Mouse (Mus musculus): ENCODE measurements around the gene Midn.

The Midn gene

DNA sequence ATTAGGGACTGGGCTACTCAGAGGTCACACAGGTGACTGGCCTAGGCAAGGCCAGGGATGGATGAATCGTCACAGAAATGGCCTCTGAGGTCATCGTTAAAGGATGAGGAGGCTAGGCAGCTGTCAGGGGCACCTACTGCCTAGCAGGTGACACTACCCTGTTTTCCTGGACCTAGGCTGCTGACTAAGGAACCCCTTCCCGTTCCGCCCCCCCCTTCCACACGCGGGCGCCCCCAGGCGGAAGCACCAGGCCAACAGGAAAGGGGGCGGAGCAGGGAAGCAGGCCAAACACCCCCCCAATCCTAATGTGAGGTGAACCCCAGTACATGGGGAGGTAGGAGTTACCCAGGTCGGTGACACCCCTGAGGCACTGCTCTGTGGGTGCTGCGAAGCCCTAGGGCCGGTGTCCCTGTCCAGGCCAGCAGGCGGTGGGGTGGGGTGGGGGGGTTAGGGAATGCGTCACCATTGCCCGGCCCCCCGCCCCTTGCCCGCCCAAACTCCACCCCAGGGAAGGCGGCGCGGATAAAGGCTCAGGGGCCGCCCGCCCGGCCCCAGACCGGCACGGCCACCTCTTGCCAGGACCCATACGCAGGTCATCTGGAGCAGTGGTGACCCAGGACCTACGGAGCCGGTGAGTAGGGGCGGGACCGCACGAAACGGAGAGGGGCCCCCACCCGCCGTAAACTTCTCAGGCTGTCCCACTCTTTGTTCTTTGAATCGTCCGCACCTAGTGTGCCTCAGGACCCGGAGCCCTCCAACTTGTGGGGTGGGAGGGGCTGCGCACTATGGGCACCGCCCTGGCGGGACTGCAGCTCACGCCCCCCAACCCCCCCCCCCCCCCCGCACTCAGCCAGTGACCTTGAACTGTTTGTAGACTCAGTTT is at the start of gene Midn:
Gene Midn (plus strand): TSS at position 554 of the 883 bp plus-strand sequence.
- in situ Hi-C loops (cut with MboI; ENCODE audit: low sequenced_read_pairs), result loop anchor here (10.0 kb wide), 1 partner anchor 163 kb away; the partner anchor contains the start of genes Cnn2 and Tmem259

DNA sequence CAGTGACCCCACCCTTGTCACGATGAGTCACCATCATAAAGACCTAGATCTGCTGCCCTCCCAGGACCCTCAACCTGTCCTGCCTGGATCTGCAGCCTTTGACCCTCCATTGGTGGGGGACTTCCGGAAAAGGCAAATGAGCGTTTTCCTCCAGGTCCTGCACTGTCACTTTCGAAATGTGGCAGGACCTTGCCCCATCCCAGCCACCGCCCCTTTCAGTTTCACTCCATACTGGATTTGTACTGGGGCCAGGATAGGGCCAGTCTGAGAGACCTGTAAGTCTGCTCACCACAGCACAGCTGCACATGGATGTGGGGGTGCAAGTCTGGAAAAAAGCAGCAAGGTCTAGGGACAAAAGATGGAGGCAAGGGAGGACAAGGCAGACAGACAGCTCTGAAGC is 49.4 kb upstream of the Midn start:
- in situ Hi-C loops (cut with MboI; ENCODE audit: low sequenced_read_pairs), result no loop called here

DNA sequence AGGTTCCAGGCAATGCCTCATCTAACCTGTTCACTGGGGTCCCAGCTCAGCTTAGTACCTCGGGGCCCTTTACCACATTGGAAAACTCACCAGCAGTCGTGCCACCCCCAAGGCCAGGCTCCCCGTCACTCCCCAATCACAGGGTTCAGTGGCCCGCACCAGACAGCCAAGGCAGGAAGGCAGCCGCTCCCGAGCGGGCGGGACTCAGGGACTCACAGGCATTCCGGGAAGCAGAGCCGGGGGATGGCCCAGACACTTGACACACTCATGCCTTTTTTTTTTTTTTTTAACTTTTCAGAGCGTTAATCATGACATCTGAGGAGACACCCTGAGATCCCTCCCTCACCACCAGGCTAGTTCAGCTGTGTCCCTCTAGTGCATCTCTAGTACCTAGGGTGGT is 47.1 kb upstream of the Midn start:
- in situ Hi-C loops (cut with MboI; ENCODE audit: low sequenced_read_pairs), result no loop called here

DNA sequence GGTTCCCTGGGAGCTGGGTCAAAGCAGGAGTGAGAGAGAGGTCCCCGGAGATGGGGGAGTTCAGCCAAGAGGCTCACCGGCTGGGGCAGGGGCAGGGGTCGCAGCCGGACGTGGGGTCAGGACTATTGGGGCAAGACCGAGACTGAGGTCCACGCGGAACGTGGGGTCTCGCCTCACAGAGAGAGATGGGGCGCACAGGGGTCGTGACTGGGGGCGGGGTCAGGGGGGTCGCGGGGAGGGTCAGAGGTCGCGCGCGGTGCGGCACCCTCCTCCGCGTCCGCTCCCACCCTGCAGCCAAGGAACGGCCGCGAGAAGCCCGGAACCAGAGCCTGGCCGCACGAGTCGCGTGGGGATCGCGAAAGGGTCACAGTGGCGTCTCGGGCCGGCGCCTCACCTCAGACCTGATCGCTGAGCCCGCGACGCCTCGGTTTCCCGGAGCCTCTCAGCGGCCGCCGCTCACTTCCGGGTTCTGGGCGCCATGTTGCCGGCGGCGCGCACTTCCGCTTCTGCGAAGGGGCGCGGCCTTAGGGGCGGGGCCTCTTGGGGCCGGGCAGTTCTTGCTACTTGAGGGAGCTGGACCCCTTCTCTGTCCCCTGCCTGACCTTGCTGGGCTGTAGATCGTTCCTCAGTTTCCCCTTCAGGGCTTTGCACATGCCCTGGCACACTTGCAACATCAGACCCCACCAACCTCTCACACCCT is 45.7 kb upstream of the Midn start:
- in situ Hi-C loops (cut with MboI; ENCODE audit: low sequenced_read_pairs), result no loop called here

DNA sequence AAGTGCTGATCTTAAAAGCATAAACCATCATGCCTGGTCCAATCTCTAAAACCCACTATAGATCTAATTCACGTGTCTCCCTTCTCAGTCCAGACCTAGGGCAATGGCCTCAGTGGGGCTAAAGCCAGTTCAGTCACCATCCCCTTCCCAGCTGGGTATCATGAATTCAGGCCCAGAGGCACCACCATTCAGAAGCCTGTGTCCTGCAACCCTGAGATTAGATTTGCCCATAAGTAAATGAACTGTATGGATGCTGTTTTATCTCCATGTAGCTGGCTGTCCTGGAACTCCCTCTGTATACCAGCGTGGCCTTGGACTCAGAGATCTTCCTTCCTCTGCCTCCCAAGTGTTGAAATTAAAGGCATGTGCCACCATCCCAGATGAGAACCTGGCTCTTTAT is 45.0 kb upstream of the Midn start:
- in situ Hi-C loops (cut with MboI; ENCODE audit: low sequenced_read_pairs), result no loop called here

DNA sequence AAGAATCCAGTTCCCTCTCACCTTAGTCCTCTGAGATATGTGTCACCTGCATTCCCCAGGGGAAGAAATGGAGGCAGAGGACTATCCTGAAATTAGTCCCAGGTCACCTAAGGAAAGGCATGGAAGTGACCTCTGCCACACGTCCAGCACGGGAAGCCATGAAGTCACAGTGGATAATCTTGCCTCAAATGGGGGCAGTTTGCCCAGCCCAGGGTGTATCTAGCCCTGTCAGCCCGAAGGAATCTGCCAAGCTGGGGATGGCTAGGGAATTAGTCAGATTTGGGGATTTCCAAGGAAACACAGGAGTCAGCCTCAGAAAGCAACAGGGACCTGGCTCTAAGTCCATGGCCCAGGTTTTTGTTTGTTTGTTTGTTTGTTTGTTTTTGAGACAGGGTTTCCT is 43.9 kb upstream of the Midn start:
- in situ Hi-C loops (cut with MboI; ENCODE audit: low sequenced_read_pairs), result no loop called here

DNA sequence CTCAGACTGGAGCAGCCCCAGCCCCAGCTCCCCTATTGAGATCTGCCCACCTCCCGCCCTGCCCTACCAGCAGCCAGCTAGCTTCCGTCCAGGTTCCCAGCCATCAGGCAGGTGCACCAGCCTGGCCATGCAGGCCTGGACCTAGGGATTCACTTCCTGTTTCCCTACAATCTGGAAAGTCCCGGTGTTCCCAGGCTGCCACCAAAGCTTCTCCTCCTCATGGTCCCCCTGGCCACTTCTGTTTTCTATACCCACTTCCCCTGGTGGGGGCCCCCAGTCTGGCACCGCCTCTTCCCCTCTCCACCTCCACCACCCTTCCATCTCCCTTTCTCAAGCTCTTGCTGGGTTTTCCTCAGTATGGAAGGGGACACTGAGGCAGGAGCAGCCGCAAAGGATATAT is 42.6 kb upstream of the Midn start, which contains the start of gene Sbno2:
Gene Sbno2 (minus strand): TSS at position 112 of the 400 bp plus-strand sequence.
- in situ Hi-C loops (cut with MboI; ENCODE audit: low sequenced_read_pairs), result no loop called here

DNA sequence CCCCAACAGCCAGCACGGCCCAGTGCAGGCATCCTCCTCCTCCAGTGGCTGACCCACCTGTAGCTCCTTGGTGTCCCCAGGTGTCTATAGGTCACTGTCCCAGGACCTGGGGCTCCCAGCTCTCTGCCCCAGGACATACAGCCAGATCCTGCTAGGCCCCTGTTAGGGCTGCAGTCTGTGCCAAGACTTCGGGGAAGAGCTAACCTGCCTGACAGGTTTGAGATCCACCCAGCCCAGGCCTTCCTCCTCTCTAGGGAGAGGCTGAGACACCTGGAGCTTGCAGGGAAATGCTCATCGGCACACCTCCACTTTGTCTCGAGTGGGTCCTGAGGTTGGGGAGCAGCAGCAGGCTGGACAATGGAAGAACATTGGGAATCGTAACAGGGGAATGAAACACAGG is 42.1 kb upstream of the Midn start:
- in situ Hi-C loops (cut with MboI; ENCODE audit: low sequenced_read_pairs), result no loop called here

DNA sequence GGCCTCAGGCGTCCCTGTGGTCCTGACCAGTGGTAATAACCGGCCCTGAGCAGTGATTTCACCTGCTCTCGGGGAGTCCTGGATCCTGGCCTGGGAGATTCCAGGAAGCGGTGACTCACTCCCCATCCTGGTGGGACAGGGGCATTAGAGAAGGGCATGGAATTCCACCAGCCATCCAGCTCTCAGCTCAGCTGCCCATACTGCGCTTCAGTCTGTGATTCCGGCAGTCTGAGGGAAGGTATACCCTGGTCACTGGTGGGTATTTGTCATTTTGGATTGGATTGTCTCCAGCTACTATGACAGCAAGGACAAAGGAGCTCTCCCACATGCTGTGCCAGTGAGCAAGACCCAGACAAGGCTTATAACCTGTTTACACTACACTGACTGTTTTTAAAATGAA is 40.4 kb upstream of the Midn start:
- in situ Hi-C loops (cut with MboI; ENCODE audit: low sequenced_read_pairs), result no loop called here

DNA sequence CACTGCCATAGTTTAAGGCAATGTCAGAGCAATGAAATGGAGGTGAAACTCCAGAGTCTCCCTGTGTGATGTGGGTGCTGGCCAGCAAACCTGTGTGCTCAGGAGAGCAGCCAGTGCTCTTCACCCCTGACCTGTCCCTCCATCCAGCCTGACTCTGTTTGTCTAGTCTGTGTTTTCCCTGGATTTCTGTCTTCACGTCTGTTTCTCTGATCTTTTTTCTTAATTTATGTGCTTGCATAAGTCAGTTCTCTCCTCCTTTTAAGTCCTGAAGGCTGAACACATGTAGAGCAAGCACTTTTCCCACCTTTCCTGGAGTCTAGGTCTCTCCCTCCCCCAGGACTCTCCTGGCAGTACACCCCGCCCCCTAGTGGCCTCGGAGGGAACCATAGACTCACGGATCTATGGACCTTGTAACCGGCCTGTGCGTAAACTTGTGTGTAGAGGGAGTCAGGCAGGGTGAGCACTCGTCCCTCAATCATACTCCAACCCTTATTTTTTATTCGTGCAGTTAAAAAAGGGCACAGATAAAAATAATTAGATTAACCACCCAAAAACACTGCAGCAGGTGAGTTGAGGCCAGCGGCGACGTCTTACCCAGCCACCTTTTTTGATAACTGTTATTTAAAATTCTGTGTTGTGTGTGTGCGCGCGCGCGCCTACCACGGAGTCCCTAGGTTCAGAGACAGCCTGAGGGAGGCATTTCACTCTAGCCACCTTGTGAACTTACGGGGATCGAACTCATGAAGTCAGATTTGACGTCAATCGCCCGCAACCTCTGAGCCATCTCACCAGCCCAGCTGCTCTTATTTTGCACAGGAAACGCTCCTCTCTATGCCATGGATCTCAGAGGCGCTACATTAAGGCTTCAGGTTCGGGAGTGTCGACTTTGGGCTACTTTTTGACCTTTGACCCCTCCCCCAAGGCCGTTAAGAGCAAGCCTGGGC is 33.5 kb upstream of the Midn start:
- in situ Hi-C loops (cut with MboI; ENCODE audit: low sequenced_read_pairs), result no loop called here

DNA sequence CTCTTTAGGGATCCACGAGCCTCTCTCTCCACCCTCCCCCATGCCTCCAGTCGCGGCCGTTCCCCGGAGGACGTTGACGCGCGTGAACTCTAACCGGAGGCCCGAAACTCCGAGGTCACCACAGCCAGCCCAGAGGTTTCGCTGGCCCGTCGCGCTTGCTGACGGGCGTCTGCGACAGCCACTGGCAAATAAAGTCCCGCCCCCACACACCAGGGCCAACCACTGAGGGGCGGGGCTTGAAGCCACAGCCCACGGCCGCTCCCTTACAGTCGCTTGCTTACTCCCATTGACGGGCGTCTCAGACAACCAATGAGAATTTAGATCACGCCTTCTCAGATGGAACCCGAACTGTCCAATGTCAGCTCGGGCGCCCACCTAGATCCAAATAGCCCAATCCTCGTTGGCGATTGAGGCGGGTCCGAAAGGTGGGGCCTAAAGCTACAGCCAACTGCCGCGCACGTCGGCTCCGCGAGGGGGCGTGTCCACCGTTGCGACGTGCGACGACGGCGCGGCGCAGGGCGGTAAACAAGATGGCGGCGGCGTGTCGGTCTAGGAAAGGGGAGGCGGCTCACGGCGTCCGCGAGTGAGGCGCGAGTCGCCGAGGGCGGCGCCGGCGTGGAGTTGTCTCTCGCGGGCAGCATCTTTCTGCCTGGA is 32.7 kb upstream of the Midn start, which contains the start of gene Stk11:
Gene Stk11 (plus strand): TSS at position 514 of the 654 bp plus-strand sequence.
- in situ Hi-C loops (cut with MboI; ENCODE audit: low sequenced_read_pairs), result no loop called here

DNA sequence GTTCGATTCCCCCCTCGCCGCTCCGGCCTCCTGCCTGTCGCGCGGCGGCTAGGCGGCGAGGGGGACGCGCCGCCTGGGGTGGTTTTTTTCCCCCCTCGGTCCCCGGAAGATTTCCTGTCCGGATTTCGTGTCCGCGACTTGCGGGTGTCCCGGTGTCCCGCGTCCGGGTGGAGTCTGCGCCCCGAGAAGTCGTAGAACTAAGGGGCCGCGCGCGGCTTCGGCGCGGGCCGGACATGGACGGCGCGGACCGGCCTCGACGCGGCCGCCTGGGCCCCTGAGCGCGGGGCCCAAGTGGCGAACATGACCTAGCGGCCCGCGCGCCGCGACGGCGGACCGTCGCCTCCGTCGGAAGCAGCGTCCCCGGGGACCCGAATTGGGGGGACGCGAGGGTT is 32.1 kb upstream of the Midn start:
- in situ Hi-C loops (cut with MboI; ENCODE audit: low sequenced_read_pairs), result no loop called here

DNA sequence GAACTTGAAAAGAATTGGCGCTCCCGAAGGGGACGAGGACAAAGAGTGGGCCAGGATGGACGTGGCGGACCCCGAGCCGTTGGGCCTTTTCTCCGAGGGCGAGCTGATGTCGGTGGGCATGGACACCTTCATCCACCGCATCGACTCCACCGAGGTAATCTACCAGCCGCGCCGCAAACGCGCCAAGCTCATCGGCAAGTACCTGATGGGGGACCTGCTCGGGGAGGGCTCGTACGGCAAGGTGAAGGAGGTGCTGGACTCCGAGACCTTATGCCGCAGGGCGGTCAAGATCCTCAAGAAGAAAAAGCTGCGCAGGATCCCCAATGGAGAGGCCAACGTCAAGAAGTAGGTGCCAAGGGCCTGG is 31.5 kb upstream of the Midn start:
- in situ Hi-C loops (cut with MboI; ENCODE audit: low sequenced_read_pairs), result no loop called here

DNA sequence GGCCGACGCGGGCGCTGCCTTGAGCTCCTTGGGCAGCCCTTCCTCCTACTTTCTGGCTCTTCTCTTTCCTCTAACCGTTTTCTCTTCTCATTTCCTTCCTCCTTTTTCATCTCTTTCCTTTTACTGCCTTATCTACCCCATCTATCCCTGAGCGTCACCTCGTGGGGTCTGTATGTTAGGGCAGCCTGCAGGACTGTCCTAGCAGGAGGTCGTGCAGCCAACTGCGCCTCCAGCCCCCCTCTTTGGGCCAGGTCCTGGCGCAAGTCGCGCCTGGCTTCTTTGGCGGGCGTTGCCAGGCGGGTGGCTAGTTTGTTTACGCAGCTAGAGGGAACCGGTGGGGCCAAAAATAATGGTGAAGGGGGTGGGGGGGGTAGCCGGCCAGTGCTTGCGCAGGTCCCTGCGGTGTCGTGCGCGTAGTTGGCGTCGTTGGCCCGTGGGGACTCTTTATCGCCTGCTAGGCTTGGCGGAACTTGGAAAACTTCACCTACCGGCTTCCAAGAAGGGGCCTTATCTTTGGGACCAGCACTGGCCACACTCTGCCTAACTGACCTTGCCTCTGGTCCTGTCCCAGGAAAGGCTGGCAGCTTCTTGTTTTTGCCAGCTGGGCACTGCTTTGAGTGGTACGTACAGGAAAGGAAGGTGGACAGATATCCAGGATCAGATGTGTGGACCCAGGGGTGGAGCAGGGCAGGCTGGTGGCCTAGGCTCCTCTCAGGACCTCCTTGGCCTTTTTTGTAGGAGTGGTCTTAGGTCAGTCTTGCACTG is 31.0 kb upstream of the Midn start:
- in situ Hi-C loops (cut with MboI; ENCODE audit: low sequenced_read_pairs), result no loop called here

DNA sequence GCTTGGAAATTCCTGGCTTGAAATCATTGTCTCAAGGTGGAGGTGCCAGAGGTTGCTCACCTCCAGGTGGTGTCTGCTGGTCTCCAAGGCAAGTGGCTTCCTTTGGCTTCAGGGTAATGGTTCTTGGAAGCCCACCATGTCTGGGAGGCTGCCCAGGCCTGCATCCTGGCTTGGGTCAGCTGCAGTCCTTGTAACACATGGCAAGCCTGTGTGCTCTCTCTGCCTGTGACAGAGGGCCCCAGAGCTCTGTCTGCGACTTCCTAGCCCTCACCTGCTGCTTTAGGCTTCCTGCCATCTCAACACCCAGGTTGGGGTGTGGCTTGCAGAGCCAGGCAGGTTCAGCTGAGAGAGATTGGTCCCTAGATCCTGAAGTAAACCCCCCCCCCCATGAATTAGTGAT is 30.3 kb upstream of the Midn start:
- in situ Hi-C loops (cut with MboI; ENCODE audit: low sequenced_read_pairs), result no loop called here

DNA sequence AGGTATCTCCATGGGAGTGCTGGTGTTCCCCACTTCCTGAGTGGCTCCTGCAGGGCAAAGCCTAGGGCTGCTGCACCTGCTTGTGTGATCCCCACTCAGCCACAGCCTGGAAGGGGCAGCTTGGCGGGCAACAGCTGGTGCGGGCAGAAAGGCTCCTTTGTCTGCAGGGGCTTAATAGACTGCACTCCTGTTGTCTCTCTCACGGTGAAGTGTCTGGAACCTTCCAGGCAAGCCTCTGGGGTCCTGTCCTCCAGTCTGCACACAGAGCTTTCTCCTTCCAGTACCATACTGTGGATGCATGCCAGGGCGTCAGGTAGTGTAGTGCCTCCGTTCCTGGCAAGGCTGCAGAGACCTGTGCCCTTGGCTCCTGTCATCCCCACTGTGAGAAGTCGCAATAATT is 29.5 kb upstream of the Midn start:
- in situ Hi-C loops (cut with MboI; ENCODE audit: low sequenced_read_pairs), result no loop called here

DNA sequence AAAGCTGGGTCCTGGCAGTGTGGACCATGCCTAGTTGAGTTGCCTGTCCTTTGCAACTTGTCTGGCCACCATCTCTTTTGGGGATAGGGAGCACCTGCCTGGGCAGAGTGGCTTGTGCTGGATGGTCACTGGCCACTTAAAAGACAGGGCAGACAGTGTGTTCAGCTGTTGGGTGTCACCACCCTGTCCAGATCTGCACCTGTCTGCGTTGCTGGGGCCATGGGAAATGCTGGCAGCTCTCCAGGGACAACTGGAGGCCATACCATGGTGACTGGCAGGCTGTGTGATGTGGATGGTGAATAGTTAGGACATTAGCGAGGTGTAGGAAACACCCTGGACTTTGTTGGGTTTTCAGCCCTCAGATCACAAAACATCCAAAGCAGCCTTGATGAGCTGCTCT is 27.9 kb upstream of the Midn start:
- in situ Hi-C loops (cut with MboI; ENCODE audit: low sequenced_read_pairs), result no loop called here

DNA sequence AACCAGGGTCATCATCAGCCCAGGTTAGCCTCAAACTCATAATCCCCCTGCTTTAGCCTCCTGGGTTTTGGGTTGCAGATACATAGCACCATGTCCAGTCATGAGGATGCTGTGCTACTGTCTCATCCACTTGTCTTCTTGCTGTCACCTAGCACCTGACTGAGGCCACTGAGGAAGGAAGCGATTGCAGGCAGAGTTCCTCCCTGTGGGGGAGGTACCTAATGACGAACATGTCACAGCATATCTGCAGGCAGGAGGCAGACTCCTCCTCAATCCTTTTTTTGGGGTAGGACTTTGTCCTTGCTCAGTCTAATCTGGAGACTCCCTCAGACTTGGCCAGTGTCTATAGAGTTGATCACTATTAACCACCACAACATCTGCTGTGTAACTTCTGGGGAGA is 26.4 kb upstream of the Midn start:
- in situ Hi-C loops (cut with MboI; ENCODE audit: low sequenced_read_pairs), result no loop called here

DNA sequence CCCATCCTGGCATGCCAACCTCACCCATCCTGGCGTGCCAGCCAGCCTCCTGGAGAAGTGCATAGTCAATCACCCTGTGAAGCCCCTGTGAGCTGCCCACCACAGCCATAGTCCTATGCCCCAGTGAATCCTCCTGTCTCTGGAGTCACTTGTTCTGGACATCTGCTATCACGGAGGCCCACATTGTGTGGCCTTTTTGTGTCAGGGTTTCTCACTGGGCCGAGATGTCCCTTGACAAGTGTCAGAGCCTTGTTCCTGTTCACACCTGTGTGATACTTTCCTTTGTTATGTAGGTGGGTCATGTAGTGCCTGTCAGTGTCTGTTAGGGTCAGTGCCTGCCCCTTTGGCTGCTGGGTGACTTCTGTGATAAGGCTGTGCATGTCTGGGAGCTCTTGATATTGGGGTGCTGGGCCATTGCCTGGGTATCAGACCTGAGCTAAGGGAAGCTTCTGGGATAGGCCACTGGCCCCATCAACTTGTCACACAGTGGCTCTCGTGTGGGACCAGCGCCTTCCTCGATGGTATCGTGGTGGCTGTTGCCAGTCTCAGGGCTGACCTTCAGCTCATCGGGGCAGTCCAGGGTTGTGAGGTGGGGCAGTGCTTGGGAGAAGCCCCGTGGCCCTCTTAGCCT is 24.0 kb upstream of the Midn start:
- in situ Hi-C loops (cut with MboI; ENCODE audit: low sequenced_read_pairs), result no loop called here
